Mouse (Mus musculus): ENCODE measurements around the gene Pou2f1.

- TF ChIP-seq CTCF (IDR thresholded peaks at IDR 0.05; ENCODE audit: low read depth, low read length): no peak
- no peak for TF ChIP-seq POLR2A (IDR thresholded peaks at IDR 0.05; ENCODE audit: extremely low read depth, insufficient read depth, low read length)
These were observed 44.3 kb downstream of the Pou2f1 start for GRCm38 (mm10) chr1:165958159-165958558.

All from liver, adult 2 months (tissue).